Mouse (Mus musculus) adrenal gland, adult (tissue): ENCODE measurements around the gene Olfr502.
"Not testable (repeated sequence)": the region's sequence is repeated elsewhere in the genome, so short reads cannot be mapped to it uniquely, and the experiment has no call there.

Source experiments
- DNase-seq, 2 experiments: peaks; one replicate each; pipeline ENCODE4 v3.0.0; 2022 to 2023; ENCODE audit warnings: low spot score in 1 of 2; ENCODE audit not compliant: inconsistent age in 2 of 2

Olfr502 gene

DNA sequence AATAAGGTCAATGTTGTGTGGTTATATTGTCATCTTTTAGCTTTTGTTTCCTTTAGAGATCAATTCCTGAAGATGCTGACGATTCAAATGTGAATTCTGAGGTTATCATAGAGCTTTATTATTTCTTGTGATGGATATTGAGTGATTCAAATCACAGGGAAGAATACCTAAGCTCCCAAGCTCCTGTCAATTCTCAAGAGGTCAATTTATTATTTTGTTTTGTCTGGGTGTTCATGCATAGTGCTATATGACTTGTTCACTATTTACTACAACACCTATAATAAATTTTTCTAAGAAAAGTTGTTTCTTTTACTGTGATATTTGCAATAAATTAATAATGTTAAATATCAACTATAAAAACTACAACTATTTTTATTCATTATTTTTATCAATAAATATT is at the start of gene Olfr502:
Gene Olfr502 (minus strand): TSS at position 101 of the 400 bp plus-strand sequence.
- DNase-seq: no peak

- no peak for DNase-seq
Measured at GRCm38 (mm10) chr7:108565693-108566092, 40.8 kb upstream of the Olfr502 start, which contains the start of gene Olfr504. Gene Olfr504, minus strand, starts transcription at chr7:108565793.

- not testable (repeated sequence) for DNase-seq
Measured at GRCm38 (mm10) chr7:108544227-108544626, 19.4 kb upstream of the Olfr502 start, which contains the start of gene Olfr503. Gene Olfr503, plus strand, starts transcription at chr7:108544527.

GRCm38 (mm10) chr7:108542416-108542815 is 17.6 kb upstream of the Olfr502 start:
- no peak for DNase-seq
